Mouse (Mus musculus): ENCODE results near the gene Gm11111. TPM values are rescaled to one million over a fixed set of nuclear protein-coding genes. Genes with fewer than 3 reads are reported as not detected.
"Not testable (repeated sequence)": the region's sequence is repeated elsewhere in the genome, so short reads cannot be mapped to it uniquely, and the experiment has no call there.

Gm11111 gene
- total RNA-seq (2021), result not detected
- long read RNA-seq, experiment 1, result 0 reads
- long read RNA-seq, experiment 2, result 0 reads

DNA sequence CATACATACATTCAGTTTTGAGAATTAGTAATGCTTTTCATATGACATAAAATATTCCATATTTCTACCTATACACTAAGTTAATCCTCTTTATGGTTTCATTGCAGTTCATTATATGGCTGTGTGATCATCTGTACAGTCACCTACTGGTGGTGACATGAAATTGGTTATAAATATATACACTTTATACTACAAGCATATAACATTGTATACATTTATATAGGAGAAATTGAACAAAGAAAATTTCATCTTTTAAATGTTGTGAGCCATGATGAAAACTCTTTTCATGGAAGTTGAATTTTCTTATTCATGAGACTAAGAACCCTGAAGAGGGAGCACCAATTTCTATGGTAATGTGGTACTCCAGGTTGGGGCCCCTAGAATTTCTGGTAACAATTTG is at the start of gene Gm11111:
Gene Gm11111 (plus strand): TSS at position 301 of the 400 bp plus-strand sequence.
- DNase-seq (ENCODE audit: low spot score in 2 of 2), result no peak

DNA sequence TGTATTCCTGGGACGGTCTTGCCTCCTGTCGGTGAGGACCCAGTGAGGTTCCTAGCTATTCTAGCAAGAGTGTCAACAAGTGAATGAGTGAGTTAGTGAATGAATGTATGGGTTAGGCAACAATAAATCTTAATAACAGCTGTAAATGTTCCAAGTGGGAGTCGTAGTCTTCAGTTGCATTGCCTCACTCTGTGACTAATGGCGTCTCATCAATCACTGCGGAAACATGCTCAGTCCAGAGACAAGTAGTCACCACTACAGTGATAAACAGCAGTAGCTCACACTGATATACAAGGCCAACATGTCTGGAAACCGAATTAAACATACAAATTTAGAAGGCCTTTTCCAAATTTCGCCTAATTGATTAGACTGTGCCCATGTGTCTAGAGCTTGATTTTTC is 36.3 kb upstream of the Gm11111 start:
- no peak for DNase-seq (ENCODE audit: low spot score in 2 of 2)

DNA sequence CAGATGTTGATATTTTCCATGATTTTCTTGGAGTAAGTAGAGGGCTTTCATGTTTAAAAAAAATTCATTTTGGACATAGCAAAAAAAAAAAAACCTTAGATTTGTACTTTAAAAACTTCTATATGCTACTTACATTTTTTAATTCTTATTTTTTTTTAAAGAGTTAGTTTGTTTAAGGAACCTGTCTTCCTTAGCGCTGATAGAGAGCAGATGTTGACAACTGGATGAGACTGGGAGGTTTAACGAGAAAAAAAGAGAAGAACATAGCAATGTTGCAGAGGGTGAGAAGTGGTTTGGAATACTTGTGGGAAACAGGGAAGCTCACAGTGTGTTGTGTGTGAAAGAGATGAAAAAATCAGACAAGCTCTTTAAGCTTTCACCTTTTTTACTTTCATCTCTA is 32.4 kb upstream of the Gm11111 start:
- no peak for DNase-seq (ENCODE audit: low spot score in 2 of 2)

DNA sequence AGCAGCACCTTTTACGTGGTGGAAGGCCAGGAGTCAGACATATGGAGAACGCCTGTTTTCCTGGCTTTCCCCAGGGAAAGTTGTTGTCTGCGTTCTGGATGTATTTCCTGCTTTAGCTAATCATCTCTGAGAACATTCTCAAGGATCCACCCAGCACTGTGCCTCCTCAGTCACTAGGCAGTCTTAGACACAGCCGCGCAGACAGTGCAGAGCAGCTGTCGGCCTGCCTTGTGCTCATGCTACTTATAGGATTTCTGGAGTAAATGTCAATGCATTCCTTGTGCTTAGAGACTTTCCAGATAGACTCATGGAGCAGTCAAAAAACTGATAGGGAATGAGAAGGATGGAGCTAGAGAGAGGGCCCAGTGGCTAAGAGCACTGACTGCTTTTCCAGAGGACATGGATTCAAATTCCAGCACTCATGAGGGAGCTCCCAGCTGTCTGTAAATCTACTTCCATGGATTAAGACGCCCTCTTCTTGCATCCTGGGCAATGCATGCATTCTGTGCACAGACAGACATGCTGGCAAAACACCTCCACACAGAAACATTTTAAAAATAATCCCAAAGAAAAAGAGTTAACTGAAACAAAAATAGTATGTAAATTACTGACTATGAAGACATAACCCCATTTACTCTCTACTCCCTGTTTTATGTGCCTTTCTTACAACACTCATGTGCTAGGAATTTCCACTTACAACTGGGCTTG is 30.1 kb upstream of the Gm11111 start:
- no peak for DNase-seq (ENCODE audit: low spot score in 2 of 2)

DNA sequence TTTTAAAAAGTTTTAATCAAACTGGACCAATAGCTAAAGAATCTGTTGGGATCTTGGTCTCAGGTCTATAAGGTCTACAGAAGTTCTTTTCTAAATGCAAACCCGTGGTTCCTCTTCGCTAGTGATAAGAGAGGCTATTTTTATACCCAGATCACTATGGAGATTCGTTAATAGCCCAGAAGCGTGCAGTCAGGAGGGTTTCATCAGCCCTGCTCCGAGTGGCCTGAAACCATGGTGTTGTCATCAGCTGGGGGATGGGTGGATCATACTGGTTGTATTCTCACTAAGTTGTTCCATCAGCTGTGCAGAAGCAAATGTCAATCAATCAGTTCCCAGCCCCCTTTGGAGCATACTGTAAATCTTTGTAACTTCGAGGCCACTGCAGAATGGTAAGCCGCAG is 29.4 kb upstream of the Gm11111 start:
- DNase-seq (ENCODE audit: low spot score in 2 of 2), result no peak

DNA sequence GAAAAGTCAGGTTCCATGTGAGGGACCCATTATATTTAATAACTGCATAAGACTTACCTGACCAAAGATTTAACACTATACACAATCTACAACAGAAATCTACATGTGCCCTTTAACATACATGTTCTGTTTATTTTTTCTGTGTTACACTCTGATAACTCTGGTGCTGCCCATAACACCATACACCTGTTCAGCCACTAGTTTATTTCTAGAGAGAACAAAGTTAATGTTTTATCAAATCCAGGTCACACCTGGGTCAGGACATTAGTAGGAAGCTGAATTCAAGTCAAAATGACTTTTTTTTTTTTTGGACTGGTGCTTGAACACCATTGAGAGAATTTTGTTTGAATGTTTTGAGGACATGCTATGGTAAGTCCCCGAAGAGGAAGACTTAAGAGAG is 28.7 kb upstream of the Gm11111 start:
- no peak for DNase-seq (ENCODE audit: low spot score in 2 of 2)

DNA sequence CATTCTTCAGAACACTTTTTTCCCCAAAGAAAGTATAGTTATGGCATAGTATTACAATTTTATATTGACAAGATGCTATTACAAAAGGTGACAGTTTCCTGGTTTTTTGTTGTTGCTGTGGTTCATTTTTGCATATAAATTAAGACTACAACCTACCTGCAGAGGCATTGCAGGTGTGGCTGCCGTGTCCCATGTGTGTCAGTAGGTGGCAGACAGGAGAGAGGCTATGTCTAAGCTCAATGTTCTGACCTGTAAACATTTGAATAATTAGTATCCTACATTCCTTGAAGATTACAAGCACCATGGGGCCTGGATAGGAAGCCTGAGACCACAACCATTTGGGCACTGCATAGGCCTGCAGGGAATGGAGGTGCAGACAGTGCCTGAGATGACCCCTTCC is 11.2 kb upstream of the Gm11111 start:
- DNase-seq (ENCODE audit: low spot score in 2 of 2), result no peak

DNA sequence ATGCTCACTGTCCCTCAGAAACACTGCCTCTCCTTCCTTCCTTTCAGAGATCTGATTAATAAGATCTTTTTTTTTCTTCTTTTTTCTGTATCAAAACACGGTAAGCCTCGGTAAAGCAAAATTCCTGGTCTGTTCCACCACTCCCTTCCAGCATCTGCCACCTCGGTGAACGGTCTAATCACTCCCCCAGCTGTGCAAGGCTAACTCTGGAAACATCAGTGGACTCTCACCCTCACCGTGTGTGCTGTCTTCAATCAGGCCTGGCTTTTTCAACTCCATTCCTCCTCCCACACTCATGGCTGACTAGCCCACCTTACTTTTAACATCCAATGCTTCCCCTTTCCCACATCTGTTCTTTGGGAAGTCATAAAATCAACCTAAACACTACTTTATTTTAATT is 2.2 kb upstream of the Gm11111 start:
- DNase-seq (ENCODE audit: low spot score in 2 of 2), result no peak

- no peak for DNase-seq (ENCODE audit: low spot score in 2 of 2)
Measured at GRCm38 (mm10) chr5:98550873-98551272, 1.6 kb upstream of the Gm11111 start.

DNA sequence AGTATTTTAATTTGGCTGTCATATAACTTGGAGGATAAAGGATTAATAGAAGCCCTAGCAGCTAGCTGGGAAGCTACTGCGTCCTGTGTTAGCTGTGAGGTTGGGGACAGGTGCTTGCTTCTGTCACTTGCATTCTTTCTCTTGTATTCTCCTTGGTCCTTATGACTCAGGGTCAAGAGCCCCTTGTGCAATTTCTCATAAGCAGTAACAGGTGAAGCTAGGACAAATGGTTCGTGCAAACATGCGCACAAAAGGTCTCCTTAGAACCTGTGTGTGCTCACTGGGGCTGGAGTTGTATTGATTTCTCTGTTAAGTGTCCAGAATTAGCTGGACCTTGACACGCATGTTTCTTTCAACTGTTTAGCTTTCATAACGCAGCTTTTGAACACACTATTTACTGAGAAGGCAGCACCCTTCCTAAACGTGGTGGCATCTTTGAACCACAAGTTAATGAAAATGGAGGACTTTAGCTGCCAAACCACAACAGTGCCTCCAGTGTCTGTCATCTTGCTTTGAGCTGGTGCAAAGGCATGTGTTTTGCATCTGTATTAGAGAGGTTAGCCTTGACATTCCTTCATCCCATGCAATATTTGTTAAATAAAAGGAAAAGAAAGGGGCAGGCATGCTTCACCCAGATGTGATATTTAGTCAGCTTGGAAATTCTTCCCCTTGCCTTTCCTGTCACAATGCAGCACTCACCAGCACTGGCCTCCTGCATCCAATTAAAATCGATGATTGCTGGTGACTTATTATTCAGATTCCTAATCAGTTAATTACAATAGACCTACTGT is 511 bp downstream of the Gm11111 start:
- DNase-seq (ENCODE audit: low spot score in 2 of 2), result no peak

DNA sequence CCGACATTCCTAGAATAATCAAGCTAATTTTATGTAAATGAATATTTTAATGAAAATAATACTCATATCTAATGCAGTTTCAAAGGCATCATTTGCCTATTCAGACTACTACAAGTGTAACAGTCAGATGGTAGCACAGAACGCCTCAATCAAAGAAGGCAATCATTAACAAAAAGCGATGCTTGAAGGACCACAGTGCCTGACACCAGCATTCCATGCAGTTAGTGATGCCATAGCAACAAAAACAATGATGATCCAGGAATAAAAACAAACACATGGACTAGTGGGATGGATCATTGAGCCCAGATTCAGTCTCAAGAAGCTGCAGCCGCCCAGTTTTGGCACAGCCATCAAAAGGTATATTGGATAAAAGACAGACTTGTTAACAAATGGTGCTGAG is 8.8 kb downstream of the Gm11111 start:
- no peak for DNase-seq (ENCODE audit: low spot score in 2 of 2)

DNA sequence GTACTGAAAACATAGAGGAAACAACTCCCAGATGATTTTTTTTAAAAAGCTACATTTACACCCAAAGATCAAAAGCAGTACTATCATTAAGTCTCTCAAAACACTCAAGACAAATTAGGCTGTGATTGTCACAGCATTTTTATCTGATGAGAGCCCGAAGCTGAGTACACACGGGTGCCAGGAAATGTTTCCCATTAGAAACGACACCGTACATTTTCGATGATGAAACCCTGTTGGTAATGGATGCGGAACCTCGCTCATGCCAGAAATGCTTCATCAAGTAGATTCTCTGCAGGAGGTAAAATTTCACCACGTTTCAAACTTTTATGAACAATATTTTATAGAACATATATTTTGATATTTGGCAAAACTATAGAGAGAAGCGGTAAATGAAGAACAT is 10.3 kb downstream of the Gm11111 start:
- no peak for DNase-seq (ENCODE audit: low spot score in 2 of 2)

- DNase-seq (ENCODE audit: low spot score in 2 of 2), result no peak
Measured at GRCm38 (mm10) chr5:98563801-98564200, 11.3 kb downstream of the Gm11111 start.

DNA sequence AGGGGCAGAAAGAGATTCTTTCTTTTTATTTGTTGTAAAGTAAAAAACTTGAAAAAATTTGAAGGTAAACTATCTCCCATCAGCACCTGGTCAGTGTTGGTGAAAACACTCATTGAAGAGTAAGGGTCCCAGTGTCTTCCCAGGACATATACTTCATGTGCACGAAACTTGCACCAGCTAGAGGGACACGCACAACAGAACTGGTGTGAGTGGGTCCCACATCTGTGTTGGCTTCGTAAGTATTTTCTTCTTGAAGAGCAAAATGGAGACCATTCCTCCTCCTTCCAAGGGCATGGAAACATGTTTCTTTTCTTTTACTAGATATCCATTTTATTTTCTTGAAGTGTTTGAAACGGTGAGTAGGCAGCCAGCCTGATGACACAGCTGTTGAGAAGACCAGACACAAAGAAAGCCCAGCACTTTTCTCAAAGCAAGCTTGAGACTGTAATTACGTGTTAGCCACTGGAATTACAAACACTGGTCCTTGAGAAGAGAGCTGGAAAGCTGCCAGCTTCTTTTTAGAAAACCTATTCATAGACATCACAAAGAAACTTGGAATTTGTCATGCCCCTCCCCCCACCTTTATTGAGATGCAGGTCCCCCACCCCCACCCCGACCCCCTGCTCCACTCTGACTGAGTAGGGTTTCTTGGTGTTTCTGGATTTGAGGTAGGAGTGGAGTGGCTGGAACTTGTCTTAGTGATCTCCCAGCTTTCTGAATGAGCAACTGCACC is 14.1 kb downstream of the Gm11111 start:
- DNase-seq (ENCODE audit: low spot score in 2 of 2), result no peak

DNA sequence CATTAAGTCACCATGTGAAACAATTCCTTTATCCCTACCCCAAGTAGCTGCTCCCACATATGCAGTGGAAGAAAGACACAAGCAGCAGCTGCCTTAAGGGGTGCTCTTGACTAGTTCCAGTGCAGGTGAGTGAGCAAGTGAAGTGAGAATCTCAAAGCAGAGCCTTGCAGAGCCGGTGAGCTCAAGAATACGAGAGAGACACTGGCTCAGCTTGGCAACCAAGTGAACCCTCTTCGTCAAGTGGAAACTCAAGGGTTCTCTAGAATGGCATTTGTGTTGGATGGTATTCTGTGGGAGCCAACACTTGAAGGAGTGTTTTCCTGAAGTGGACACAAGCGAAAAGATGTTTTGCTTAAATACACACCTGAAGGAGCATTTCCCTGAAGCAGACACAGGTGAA is 16.0 kb downstream of the Gm11111 start:
- DNase-seq (ENCODE audit: low spot score in 2 of 2), result no peak

DNA sequence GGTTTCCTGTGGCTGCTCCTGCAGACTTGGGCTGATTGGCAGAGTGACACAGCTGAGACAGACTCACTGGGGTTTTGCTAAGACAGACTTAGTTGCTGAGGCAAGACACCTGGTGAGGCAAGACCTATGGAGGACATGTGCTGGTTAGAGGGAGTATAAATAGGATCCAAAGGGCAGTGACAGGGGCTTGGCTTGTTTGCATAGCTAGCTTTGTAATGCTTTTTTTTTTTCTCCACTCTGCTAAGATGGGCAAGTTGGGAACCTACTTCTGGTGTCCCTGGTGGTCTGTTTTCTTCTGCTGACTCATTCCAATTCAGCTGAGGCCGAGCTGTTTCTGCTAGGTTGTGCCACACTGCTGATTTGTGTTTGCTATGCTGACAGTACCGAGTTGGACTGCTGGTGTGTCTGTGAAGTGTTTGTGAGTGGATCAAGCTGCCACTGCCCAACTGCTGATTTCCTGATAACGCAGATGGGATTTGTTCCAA is 16.6 kb downstream of the Gm11111 start:
- DNase-seq (ENCODE audit: low spot score in 2 of 2), result no peak

GRCm38 (mm10) chr5:98572392-98572791 is 19.9 kb downstream of the Gm11111 start:
- no peak for DNase-seq (ENCODE audit: low spot score in 2 of 2)

GRCm38 (mm10) chr5:98574711-98575470 is 22.4 kb downstream of the Gm11111 start:
- no peak for DNase-seq (ENCODE audit: low spot score in 2 of 2)

GRCm38 (mm10) chr5:98575471-98575834 is 23.0 kb downstream of the Gm11111 start:
- no peak for DNase-seq (ENCODE audit: low spot score in 2 of 2)

DNA sequence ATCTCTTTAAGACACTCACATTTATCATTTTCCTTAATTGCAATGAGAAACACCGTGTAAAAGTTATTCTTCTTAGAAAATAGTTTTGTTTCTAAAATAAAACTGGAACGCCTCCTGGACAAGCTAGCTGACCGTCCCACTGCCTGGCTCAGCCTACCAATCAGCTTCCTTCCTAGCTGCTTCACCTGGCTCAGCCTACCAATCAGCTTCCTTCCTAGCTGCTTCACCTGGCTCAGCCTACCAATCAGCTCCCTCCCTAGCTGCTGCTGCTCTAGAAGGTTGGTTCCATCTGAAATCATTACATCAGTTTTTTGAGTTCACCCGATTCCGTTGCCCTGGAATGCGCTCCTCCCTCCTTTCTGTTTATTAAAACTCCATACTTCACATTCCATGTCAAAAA is 24.0 kb downstream of the Gm11111 start:
- DNase-seq (ENCODE audit: low spot score in 2 of 2), result not testable (repeated sequence)

DNA sequence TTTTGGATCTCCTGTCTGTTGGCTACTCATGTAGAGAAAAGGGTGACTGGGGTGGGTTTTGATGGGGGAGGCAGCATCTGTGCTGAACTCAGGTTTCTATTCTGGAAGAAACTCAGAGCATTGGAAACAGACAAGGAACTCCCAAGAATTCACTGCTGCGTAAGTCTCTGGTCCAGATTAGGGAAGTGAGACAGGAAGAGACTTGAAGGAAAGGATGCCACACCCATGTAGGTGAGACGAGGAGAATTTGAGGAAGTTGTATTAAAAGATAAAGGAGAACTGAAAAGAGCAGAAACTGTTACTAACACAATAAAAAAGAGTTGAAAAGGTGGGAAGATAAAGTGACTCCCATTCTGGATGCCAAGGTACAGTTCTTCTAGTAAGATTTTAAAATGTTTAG is 25.9 kb downstream of the Gm11111 start:
- no peak for DNase-seq (ENCODE audit: low spot score in 2 of 2)

All from adrenal gland, adult 18-20 months (tissue).